Mouse (Mus musculus): ENCODE data around the gene 4931440F15Rik. TPM values are rescaled to one million over a fixed set of nuclear protein-coding genes. Genes with fewer than 3 reads are reported as not detected.

4931440F15Rik gene
- polyA plus RNA-seq, 1 experiment from 2014 or later: 0.08 TPM

DNA sequence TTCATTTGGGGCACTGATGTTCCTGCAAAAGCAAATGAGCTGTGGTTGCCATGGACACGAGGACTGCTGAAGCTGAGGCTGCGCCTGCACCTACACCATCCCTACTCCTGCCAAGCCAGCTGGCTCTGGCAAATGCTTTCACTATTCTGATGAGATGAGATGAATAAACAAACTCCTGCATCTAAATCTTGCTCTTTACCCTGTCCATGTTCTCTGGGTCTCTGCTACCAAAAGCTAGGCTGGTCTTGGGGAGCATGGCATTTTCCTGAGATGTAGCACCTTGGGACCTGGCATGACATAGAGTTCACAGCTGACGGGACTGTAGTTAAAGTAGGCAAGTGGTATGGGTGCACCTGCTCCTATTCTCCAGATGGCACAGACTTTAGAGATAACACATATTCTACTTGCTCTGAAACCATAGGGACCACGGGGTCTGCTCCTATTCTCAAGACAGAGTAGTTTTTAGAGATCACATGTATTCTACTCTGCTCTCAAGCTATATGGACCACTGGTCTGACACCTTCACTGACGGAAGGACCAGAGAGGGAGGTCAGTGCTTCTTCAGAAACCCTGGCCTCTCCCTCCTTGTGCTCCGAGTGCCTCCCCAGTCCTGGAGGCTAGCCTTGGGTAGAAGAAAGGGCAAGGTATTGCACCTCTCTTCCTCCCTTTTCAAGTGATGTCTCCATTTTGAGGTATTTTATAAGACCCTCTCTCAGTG is 36.4 kb downstream of the 4931440F15Rik start:
- 0 out of 2 replicates have a peak, but pooled peaks have one; percentile 10 for ATAC-seq (ENCODE audit: low read depth)
- Histone ChIP-seq H3K4me3 (ENCODE audit: low read length) (no peak overlapping the region), H3K36me3 (ENCODE audit: control insufficient read depth, insufficient read depth, low read length) (no peaks in the 10 kb centered on the region), H3K4me2 (ENCODE audit: low read depth, low read length) (no peak overlapping the region), H3K9ac (ENCODE audit: low read length) (no peak overlapping the region), H3K27ac (ENCODE audit: low read length) (no peak overlapping the region), H3K27me3 (ENCODE audit: control insufficient read depth, insufficient read depth, low read depth, low read length) (no peaks in the 10 kb centered on the region), H3K9me3 (ENCODE audit: control insufficient read depth, low read length) (no peaks in the 10 kb centered on the region), H3K4me1 (replicated peaks; ENCODE audit: control insufficient read depth, insufficient read depth, low read length) (no peaks in the 10 kb centered on the region)
- WGBS: 59% methylated on average over 6 of the region's 6 CpGs

DNA sequence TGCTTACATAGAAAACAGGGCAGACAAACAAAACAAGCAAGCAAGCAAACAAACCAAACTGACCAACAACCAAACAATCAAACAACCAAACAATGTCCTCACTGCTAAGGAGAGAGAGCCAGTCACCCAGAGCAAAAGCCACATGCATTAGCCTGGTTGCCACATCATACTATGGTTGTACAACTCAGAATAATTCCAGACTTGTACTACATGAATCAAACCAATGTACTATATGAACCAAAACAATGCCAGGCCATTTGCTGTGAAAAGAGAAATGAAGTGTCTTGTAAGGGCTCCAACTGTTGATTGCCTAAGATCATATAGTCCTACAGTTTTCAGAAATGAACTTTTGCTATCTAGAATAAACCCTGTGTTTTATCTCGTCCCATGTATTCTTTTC is 37.0 kb downstream of the 4931440F15Rik start:
- H3K4me2 ChIP-seq (ENCODE audit: low read depth, low read length): no peak overlapping the region
- no peak overlapping the region for H3K4me3 ChIP-seq (ENCODE audit: low read length)
- H3K4me1 ChIP-seq (replicated peaks; ENCODE audit: control insufficient read depth, insufficient read depth, low read length): no peaks in the 10 kb centered on the region
- H3K9me3 ChIP-seq (ENCODE audit: control insufficient read depth, low read length): no peaks in the 10 kb centered on the region
- H3K27me3 ChIP-seq (ENCODE audit: control insufficient read depth, insufficient read depth, low read depth, low read length): no peaks in the 10 kb centered on the region
- no peak overlapping the region for H3K9ac ChIP-seq (ENCODE audit: low read length)
- ATAC-seq (ENCODE audit: low read depth): peak; percentile 52; the same call in 1 of the 2 replicates
- 28% methylated on average over 1 of the region's 1 CpGs for WGBS
- H3K36me3 ChIP-seq (ENCODE audit: control insufficient read depth, insufficient read depth, low read length): no peaks in the 10 kb centered on the region
- H3K27ac ChIP-seq (ENCODE audit: low read length): no peak overlapping the region

GRCm38 (mm10) chr11:29787473-29787872 is 38.0 kb downstream of the 4931440F15Rik start:
- H3K27me3 ChIP-seq (ENCODE audit: control insufficient read depth, insufficient read depth, low read depth, low read length): no peaks in the 10 kb centered on the region
- H3K4me3 ChIP-seq (ENCODE audit: low read length): no peak overlapping the region
- no peaks in the 10 kb centered on the region for H3K4me1 ChIP-seq (replicated peaks; ENCODE audit: control insufficient read depth, insufficient read depth, low read length)
- 11% methylated on average over 5 of the region's 5 CpGs for WGBS
- H3K27ac ChIP-seq (ENCODE audit: low read length): no peak overlapping the region
- H3K4me2 ChIP-seq (ENCODE audit: low read depth, low read length): no peak overlapping the region
- no peak for ATAC-seq (ENCODE audit: low read depth)
- H3K36me3 ChIP-seq (ENCODE audit: control insufficient read depth, insufficient read depth, low read length): no peaks in the 10 kb centered on the region
- no peak overlapping the region for H3K9ac ChIP-seq (ENCODE audit: low read length)
- H3K9me3 ChIP-seq (ENCODE audit: control insufficient read depth, low read length): no peaks in the 10 kb centered on the region

DNA sequence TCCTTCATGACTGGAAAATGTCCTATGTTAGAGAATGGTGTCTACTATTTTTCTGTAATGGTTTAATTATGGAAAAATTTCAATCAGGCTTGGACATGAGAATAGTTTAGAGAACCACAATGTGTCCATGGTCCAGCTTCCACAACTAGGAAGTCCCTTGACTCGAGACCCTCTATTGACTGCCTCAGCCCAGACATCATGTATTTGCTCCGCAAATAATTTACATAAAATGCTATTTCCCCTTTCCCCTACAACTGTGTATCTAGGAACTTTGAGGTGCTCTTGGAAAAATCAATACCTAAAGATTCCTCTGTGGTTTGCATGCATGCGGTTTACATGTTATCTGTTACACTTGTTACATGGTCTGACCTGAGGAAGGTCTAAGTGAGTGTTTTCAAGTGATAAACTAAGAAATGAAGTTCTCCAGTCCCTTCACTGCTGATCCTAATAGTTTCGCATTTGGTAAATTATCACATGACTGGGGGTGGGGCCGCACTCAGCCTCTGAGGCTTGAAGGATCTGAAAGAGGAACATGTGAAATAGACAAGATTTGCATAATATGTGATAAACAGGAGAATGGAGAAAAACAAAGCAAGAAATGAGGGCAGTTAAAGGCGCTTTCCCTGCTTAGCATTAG is 38.8 kb downstream of the 4931440F15Rik start:
- no peak overlapping the region for H3K4me3 ChIP-seq (ENCODE audit: low read length)
- H3K27me3 ChIP-seq (ENCODE audit: control insufficient read depth, insufficient read depth, low read depth, low read length): no peaks in the 10 kb centered on the region
- H3K36me3 ChIP-seq (ENCODE audit: control insufficient read depth, insufficient read depth, low read length): no peaks in the 10 kb centered on the region
- H3K9ac ChIP-seq (ENCODE audit: low read length): no peak overlapping the region
- no peak overlapping the region for H3K4me2 ChIP-seq (ENCODE audit: low read depth, low read length)
- ATAC-seq (ENCODE audit: low read depth): no peak
- no peak overlapping the region for H3K27ac ChIP-seq (ENCODE audit: low read length)
- 74% methylated on average over 6 of the region's 6 CpGs for WGBS
- no peaks in the 10 kb centered on the region for H3K9me3 ChIP-seq (ENCODE audit: control insufficient read depth, low read length)
- H3K4me1 ChIP-seq (replicated peaks; ENCODE audit: control insufficient read depth, insufficient read depth, low read length): no peaks in the 10 kb centered on the region

DNA sequence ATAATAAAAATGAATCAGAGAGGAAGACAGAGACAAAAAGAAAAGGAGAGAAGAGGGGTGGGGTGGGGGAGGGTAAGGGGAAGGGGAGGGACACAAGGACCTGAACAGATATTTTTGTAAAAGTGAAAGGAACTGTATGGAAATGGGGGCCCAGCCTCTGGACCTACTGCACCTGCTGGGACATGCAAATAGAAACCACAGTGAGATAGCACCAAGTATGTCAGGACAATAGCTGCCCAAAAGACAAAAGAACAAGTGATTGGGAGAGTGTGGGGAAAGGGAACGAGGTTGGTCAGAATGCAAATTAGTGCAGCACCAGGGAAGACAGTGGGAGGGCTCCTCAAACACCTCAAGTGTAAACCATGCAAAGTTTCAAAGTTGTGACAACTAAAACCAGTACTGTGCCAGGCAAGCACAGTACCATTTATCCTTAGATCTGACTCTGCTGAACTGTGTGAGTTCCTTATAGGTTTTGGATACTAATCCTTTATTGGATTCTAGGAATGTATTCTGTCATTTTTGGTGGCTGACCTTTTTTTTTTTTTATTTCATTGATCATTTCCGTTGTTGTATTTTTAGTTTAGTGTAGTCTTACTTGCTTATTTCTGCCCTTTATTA is 46.0 kb downstream of the 4931440F15Rik start:
- Histone ChIP-seq H3K27me3 (ENCODE audit: control insufficient read depth, insufficient read depth, low read depth, low read length) (no peaks in the 10 kb centered on the region), H3K9ac (ENCODE audit: low read length) (no peak overlapping the region), H3K27ac (ENCODE audit: low read length) (no peak overlapping the region), H3K4me3 (ENCODE audit: low read length) (no peak overlapping the region), H3K36me3 (ENCODE audit: control insufficient read depth, insufficient read depth, low read length) (no peaks in the 10 kb centered on the region), H3K4me1 (replicated peaks; ENCODE audit: control insufficient read depth, insufficient read depth, low read length) (no peaks in the 10 kb centered on the region), H3K4me2 (ENCODE audit: low read depth, low read length) (no peak overlapping the region), H3K9me3 (ENCODE audit: control insufficient read depth, low read length) (no peaks in the 10 kb centered on the region)
- no peak for ATAC-seq (ENCODE audit: low read depth)
- 41% methylated on average over 2 of the region's 2 CpGs for WGBS

GRCm38 (mm10) chr11:29778936-29779335 is 46.5 kb downstream of the 4931440F15Rik start:
- no peaks in the 10 kb centered on the region for H3K27me3 ChIP-seq (ENCODE audit: control insufficient read depth, insufficient read depth, low read depth, low read length)
- H3K4me3 ChIP-seq (ENCODE audit: low read length): no peak overlapping the region
- no peaks in the 10 kb centered on the region for H3K4me1 ChIP-seq (replicated peaks; ENCODE audit: control insufficient read depth, insufficient read depth, low read length)
- H3K9me3 ChIP-seq (ENCODE audit: control insufficient read depth, low read length): no peaks in the 10 kb centered on the region
- no peak overlapping the region for H3K27ac ChIP-seq (ENCODE audit: low read length)
- ATAC-seq (ENCODE audit: low read depth): no peak
- no peak overlapping the region for H3K4me2 ChIP-seq (ENCODE audit: low read depth, low read length)
- 59% methylated on average over 3 of the region's 3 CpGs for WGBS
- no peak overlapping the region for H3K9ac ChIP-seq (ENCODE audit: low read length)
- no peaks in the 10 kb centered on the region for H3K36me3 ChIP-seq (ENCODE audit: control insufficient read depth, insufficient read depth, low read length)

DNA sequence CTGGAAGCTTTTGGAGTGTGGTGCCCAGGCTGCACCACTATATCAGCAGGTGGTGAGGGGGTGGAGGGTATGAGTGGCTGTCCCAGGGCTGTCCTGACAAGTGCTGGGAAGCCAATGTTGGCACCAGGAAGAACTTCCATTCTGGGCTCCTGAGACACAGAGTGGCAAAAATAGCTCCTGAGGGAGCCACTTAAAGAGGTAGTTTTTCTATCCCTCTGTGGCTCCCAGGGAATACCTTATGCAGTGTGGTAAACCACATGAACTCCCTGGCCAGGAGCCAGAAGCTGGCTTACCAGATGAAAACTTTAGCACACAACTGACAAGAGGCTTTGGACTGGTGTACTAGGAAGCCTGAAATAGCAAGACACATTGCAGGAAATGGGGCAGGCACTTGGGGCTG is 47.5 kb downstream of the 4931440F15Rik start:
- Histone ChIP-seq H3K4me2 (ENCODE audit: low read depth, low read length) (no peak overlapping the region), H3K36me3 (ENCODE audit: control insufficient read depth, insufficient read depth, low read length) (no peaks in the 10 kb centered on the region), H3K9ac (ENCODE audit: low read length) (no peak overlapping the region), H3K4me3 (ENCODE audit: low read length) (no peak overlapping the region), H3K27me3 (ENCODE audit: control insufficient read depth, insufficient read depth, low read depth, low read length) (no peaks in the 10 kb centered on the region), H3K9me3 (ENCODE audit: control insufficient read depth, low read length) (no peaks in the 10 kb centered on the region), H3K4me1 (replicated peaks; ENCODE audit: control insufficient read depth, insufficient read depth, low read length) (no peaks in the 10 kb centered on the region), H3K27ac (ENCODE audit: low read length) (no peak overlapping the region)
- ATAC-seq (ENCODE audit: low read depth): 0 out of 2 replicates have a peak, but pooled peaks have one; percentile 26

DNA sequence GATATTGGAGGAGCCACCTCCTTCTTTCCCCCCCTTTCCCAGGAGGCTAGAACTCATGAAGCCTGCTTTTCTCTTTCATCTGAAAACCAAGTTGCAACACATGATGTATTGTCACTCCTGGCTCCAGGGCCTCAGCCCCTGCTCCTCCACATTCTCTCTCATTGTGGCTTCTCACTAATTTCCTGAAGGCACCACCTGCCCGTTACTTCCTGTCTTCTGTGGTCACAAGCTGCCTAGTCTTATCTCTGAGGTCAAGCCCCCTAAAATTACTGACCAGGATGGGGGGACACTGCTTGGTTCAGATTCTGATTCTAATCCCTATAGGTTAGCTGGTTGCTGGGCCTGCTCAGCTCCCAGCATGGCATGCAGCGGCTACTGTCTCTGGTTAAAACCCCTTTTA is 50.7 kb downstream of the 4931440F15Rik start:
- H3K27ac ChIP-seq (ENCODE audit: low read length): no peak overlapping the region
- H3K4me3 ChIP-seq (ENCODE audit: low read length): no peak overlapping the region
- H3K9ac ChIP-seq (ENCODE audit: low read length): no peak overlapping the region
- no peaks in the 10 kb centered on the region for H3K4me1 ChIP-seq (replicated peaks; ENCODE audit: control insufficient read depth, insufficient read depth, low read length)
- H3K9me3 ChIP-seq (ENCODE audit: control insufficient read depth, low read length): no peaks in the 10 kb centered on the region
- no peak overlapping the region for H3K4me2 ChIP-seq (ENCODE audit: low read depth, low read length)
- no peaks in the 10 kb centered on the region for H3K36me3 ChIP-seq (ENCODE audit: control insufficient read depth, insufficient read depth, low read length)
- no peak for ATAC-seq (ENCODE audit: low read depth)
- H3K27me3 ChIP-seq (ENCODE audit: control insufficient read depth, insufficient read depth, low read depth, low read length): no peaks in the 10 kb centered on the region
- 63% methylated on average over 2 of the region's 2 CpGs for WGBS

DNA sequence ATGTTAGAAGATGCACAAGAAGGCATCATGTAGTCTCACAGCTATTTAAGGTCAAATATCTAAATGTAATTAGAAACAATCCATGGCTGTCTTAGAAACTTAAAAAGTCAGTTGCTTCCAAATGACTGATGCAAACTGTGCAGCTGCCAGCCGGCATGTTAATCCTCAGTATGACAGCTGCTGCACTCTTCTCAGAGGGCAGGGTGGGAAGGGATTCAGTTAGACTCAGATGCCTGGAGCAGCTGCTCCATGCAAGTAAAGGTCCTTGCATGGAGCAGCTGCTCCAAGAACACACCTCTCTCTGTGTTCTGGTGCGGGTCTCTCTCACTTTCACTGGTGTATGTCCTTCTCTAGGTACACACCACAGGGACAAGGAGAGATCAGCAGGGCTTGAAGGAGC is 51.2 kb downstream of the 4931440F15Rik start:
- Histone ChIP-seq H3K27ac (ENCODE audit: low read length) (no peak overlapping the region), H3K36me3 (ENCODE audit: control insufficient read depth, insufficient read depth, low read length) (no peaks in the 10 kb centered on the region), H3K4me3 (ENCODE audit: low read length) (no peak overlapping the region), H3K9me3 (ENCODE audit: control insufficient read depth, low read length) (no peaks in the 10 kb centered on the region), H3K27me3 (ENCODE audit: control insufficient read depth, insufficient read depth, low read depth, low read length) (no peaks in the 10 kb centered on the region), H3K9ac (ENCODE audit: low read length) (no peak overlapping the region), H3K4me2 (ENCODE audit: low read depth, low read length) (no peak overlapping the region), H3K4me1 (replicated peaks; ENCODE audit: control insufficient read depth, insufficient read depth, low read length) (no peaks in the 10 kb centered on the region)
- no peak for ATAC-seq (ENCODE audit: low read depth)
- WGBS: 38% methylated on average over 2 of the region's 2 CpGs
